Mouse (Mus musculus): Measurements from ENCODE around the gene Kcnh1. TPM values are rescaled to one million over a fixed set of nuclear protein-coding genes. Genes with fewer than 3 reads are reported as not detected.

Kcnh1 gene
- polyA plus RNA-seq, 1 experiment: 0.27 TPM

GRCm38 (mm10) chr1:192312446-192312845, 121.9 kb downstream of the Kcnh1 start:
- Histone ChIP-seq H3K4me3 (ENCODE audit: low read depth, low read length) (no peak overlapping the region), H3K36me3 (ENCODE audit: control insufficient read depth, insufficient read depth, low read length, poor library complexity, severe bottlenecking) (no peaks in the 10 kb centered on the region), H3K27ac (ENCODE audit: insufficient read depth, low read length) (no peak overlapping the region), H3K9me3 (replicated peaks; ENCODE audit: control insufficient read depth, insufficient read depth, low read length, poor library complexity, severe bottlenecking) (no peaks in the 10 kb centered on the region), H3K27me3 (ENCODE audit: control insufficient read depth, insufficient read depth, low read length, poor library complexity, severe bottlenecking) (no peaks in the 10 kb centered on the region), H3K4me1 (ENCODE audit: control insufficient read depth, insufficient read depth, low read length) (no peaks in the 10 kb centered on the region), H3K9ac (ENCODE audit: low read depth, poor library complexity, severe bottlenecking) (no peak overlapping the region)
- TF ChIP-seq EP300 (IDR thresholded peaks at IDR 0.05; ENCODE audit: insufficient read depth, low read depth, low read length) (no peak), CTCF (IDR thresholded peaks at IDR 0.05; ENCODE audit: low read depth, low read length) (no peak), POLR2A (IDR thresholded peaks at IDR 0.05; ENCODE audit: insufficient read depth, low read length) (no peak)

GRCm38 (mm10) chr1:192312998-192313397, 122.4 kb downstream of the Kcnh1 start:
- Histone ChIP-seq H3K36me3 (ENCODE audit: control insufficient read depth, insufficient read depth, low read length, poor library complexity, severe bottlenecking) (no peaks in the 10 kb centered on the region), H3K9ac (ENCODE audit: low read depth, poor library complexity, severe bottlenecking) (no peak overlapping the region), H3K27ac (ENCODE audit: insufficient read depth, low read length) (no peak overlapping the region), H3K4me1 (ENCODE audit: control insufficient read depth, insufficient read depth, low read length) (no peaks in the 10 kb centered on the region), H3K9me3 (replicated peaks; ENCODE audit: control insufficient read depth, insufficient read depth, low read length, poor library complexity, severe bottlenecking) (no peaks in the 10 kb centered on the region), H3K27me3 (ENCODE audit: control insufficient read depth, insufficient read depth, low read length, poor library complexity, severe bottlenecking) (no peaks in the 10 kb centered on the region), H3K4me3 (ENCODE audit: low read depth, low read length) (no peak overlapping the region)
- no peak for TF ChIP-seq CTCF (IDR thresholded peaks at IDR 0.05; ENCODE audit: low read depth, low read length)
- no peak for TF ChIP-seq EP300 (IDR thresholded peaks at IDR 0.05; ENCODE audit: insufficient read depth, low read depth, low read length)
- no peak for TF ChIP-seq POLR2A (IDR thresholded peaks at IDR 0.05; ENCODE audit: insufficient read depth, low read length)

- Histone ChIP-seq H3K36me3 (ENCODE audit: control insufficient read depth, insufficient read depth, low read length, poor library complexity, severe bottlenecking) (no peaks in the 10 kb centered on the region), H3K9ac (ENCODE audit: low read depth, poor library complexity, severe bottlenecking) (no peak overlapping the region), H3K4me3 (ENCODE audit: low read depth, low read length) (no peak overlapping the region), H3K27me3 (ENCODE audit: control insufficient read depth, insufficient read depth, low read length, poor library complexity, severe bottlenecking) (no peaks in the 10 kb centered on the region), H3K4me1 (ENCODE audit: control insufficient read depth, insufficient read depth, low read length) (no peaks in the 10 kb centered on the region), H3K9me3 (replicated peaks; ENCODE audit: control insufficient read depth, insufficient read depth, low read length, poor library complexity, severe bottlenecking) (no peaks in the 10 kb centered on the region), H3K27ac (ENCODE audit: insufficient read depth, low read length) (no peak overlapping the region)
- no peak for TF ChIP-seq POLR2A (IDR thresholded peaks at IDR 0.05; ENCODE audit: insufficient read depth, low read length)
- no peak for TF ChIP-seq CTCF (IDR thresholded peaks at IDR 0.05; ENCODE audit: low read depth, low read length)
- no peak for TF ChIP-seq EP300 (IDR thresholded peaks at IDR 0.05; ENCODE audit: insufficient read depth, low read depth, low read length)
Observed at GRCm38 (mm10) chr1:192313571-192313972, 123.0 kb downstream of the Kcnh1 start.

GRCm38 (mm10) chr1:192314044-192314443, 123.5 kb downstream of the Kcnh1 start:
- H3K9me3 ChIP-seq (replicated peaks; ENCODE audit: control insufficient read depth, insufficient read depth, low read length, poor library complexity, severe bottlenecking): no peaks in the 10 kb centered on the region
- no peak overlapping the region for H3K27ac ChIP-seq (ENCODE audit: insufficient read depth, low read length)
- TF ChIP-seq EP300 (IDR thresholded peaks at IDR 0.05; ENCODE audit: insufficient read depth, low read depth, low read length) (no peak), CTCF (IDR thresholded peaks at IDR 0.05; ENCODE audit: low read depth, low read length) (no peak), POLR2A (IDR thresholded peaks at IDR 0.05; ENCODE audit: insufficient read depth, low read length) (no peak)
- no peak overlapping the region for H3K9ac ChIP-seq (ENCODE audit: low read depth, poor library complexity, severe bottlenecking)
- no peaks in the 10 kb centered on the region for H3K4me1 ChIP-seq (ENCODE audit: control insufficient read depth, insufficient read depth, low read length)
- H3K27me3 ChIP-seq (ENCODE audit: control insufficient read depth, insufficient read depth, low read length, poor library complexity, severe bottlenecking): no peaks in the 10 kb centered on the region
- H3K36me3 ChIP-seq (ENCODE audit: control insufficient read depth, insufficient read depth, low read length, poor library complexity, severe bottlenecking): no peaks in the 10 kb centered on the region
- no peak overlapping the region for H3K4me3 ChIP-seq (ENCODE audit: low read depth, low read length)

- Histone ChIP-seq H3K36me3 (ENCODE audit: control insufficient read depth, insufficient read depth, low read length, poor library complexity, severe bottlenecking) (no peaks in the 10 kb centered on the region), H3K27me3 (ENCODE audit: control insufficient read depth, insufficient read depth, low read length, poor library complexity, severe bottlenecking) (no peaks in the 10 kb centered on the region), H3K9me3 (replicated peaks; ENCODE audit: control insufficient read depth, insufficient read depth, low read length, poor library complexity, severe bottlenecking) (no peaks in the 10 kb centered on the region), H3K4me3 (ENCODE audit: low read depth, low read length) (no peak overlapping the region), H3K9ac (ENCODE audit: low read depth, poor library complexity, severe bottlenecking) (no peak overlapping the region), H3K4me1 (ENCODE audit: control insufficient read depth, insufficient read depth, low read length) (no peaks in the 10 kb centered on the region), H3K27ac (ENCODE audit: insufficient read depth, low read length) (no peak overlapping the region)
- TF ChIP-seq CTCF (IDR thresholded peaks at IDR 0.05; ENCODE audit: low read depth, low read length): no peak
- TF ChIP-seq POLR2A (IDR thresholded peaks at IDR 0.05; ENCODE audit: insufficient read depth, low read length): no peak
- TF ChIP-seq EP300 (IDR thresholded peaks at IDR 0.05; ENCODE audit: insufficient read depth, low read depth, low read length): no peak
Observed at GRCm38 (mm10) chr1:192315392-192316070, 125.0 kb downstream of the Kcnh1 start.

- Histone ChIP-seq H3K27me3 (ENCODE audit: control insufficient read depth, insufficient read depth, low read length, poor library complexity, severe bottlenecking) (no peaks in the 10 kb centered on the region), H3K27ac (ENCODE audit: insufficient read depth, low read length) (no peak overlapping the region), H3K36me3 (ENCODE audit: control insufficient read depth, insufficient read depth, low read length, poor library complexity, severe bottlenecking) (no peaks in the 10 kb centered on the region), H3K4me1 (ENCODE audit: control insufficient read depth, insufficient read depth, low read length) (no peaks in the 10 kb centered on the region), H3K4me3 (ENCODE audit: low read depth, low read length) (no peak overlapping the region), H3K9me3 (replicated peaks; ENCODE audit: control insufficient read depth, insufficient read depth, low read length, poor library complexity, severe bottlenecking) (no peaks in the 10 kb centered on the region), H3K9ac (ENCODE audit: low read depth, poor library complexity, severe bottlenecking) (no peak overlapping the region)
- TF ChIP-seq CTCF (IDR thresholded peaks at IDR 0.05; ENCODE audit: low read depth, low read length): no peak
- no peak for TF ChIP-seq POLR2A (IDR thresholded peaks at IDR 0.05; ENCODE audit: insufficient read depth, low read length)
- no peak for TF ChIP-seq EP300 (IDR thresholded peaks at IDR 0.05; ENCODE audit: insufficient read depth, low read depth, low read length)
Observed at GRCm38 (mm10) chr1:192324223-192324622, 133.6 kb downstream of the Kcnh1 start.

All from ES-Bruce4 (cell line).